Mouse (Mus musculus) stomach, postnatal 0 days (tissue): ENCODE results near the gene Hmx1. TPM values are rescaled to one million over a fixed set of nuclear protein-coding genes. Genes with fewer than 3 reads are reported as not detected.

ENCODE experiments used
- ATAC-seq: fragments of 200-750 bp; cut with Nextera tagmentation; 2 replicates; pipeline ENCODE4 v1.8.0; 2017; ENCODE audit not compliant: low FRiP score, low TSS enrichment
- DNase-seq: peaks from one replicate; pipeline ENCODE4 v3.0.0-alpha.2; 2016; ENCODE audit warnings: low spot score
- H3K27ac ChIP-seq: fragments of 300-500 bp; sonication (generic); replicated peaks from 2 replicates; pipeline ENCODE4 v1.5.1; 2014; ENCODE audit warnings: mild to moderate bottlenecking, control low read depth
- H3K27me3 ChIP-seq: fragments of 300-500 bp; sonication (generic); 2 replicates; pipeline ENCODE4 v1.6.1; 2014; ENCODE audit warnings: low read length; ENCODE audit not compliant: control insufficient read depth, insufficient read depth
- H3K36me3 ChIP-seq: fragments of 300-500 bp; sonication (generic); 2 replicates; pipeline ENCODE4 v1.6.1; 2014; ENCODE audit warnings: low read length, mixed read lengths; ENCODE audit not compliant: control insufficient read depth, insufficient read depth
- H3K4me1 ChIP-seq: fragments of 300-500 bp; sonication (generic); replicated peaks from 2 replicates; pipeline ENCODE4 v1.6.1; 2014; ENCODE audit warnings: antibody characterized with exemption; ENCODE audit not compliant: control insufficient read depth, insufficient read depth
- H3K4me2 ChIP-seq: fragments of 300-500 bp; sonication (generic); replicated peaks from 2 replicates; pipeline ENCODE4 v1.6.1; 2014; ENCODE audit warnings: low read depth, mild to moderate bottlenecking, control low read depth, moderate library complexity
- H3K4me3 ChIP-seq: fragments of 300-500 bp; sonication (generic); 2 replicates; pipeline ENCODE4 v1.5.1; 2014; ENCODE audit warnings: low read depth, low read length, control low read depth
- H3K9ac ChIP-seq: fragments of 300-500 bp; sonication (generic); 2 replicates; pipeline ENCODE4 v1.6.1; 2014; ENCODE audit warnings: mild to moderate bottlenecking, low read length, control low read depth, mixed read lengths
- H3K9me3 ChIP-seq: fragments of 300-500 bp; sonication (generic); 2 replicates; pipeline ENCODE4 v1.6.1; 2016; ENCODE audit warnings: low read length; ENCODE audit not compliant: control insufficient read depth
- CTCF ChIP-seq: IDR thresholded peaks from 2 replicates; pipeline ENCODE4 v1.5.1; 2016; ENCODE audit warnings: antibody characterized with exemption, low read depth, mild to moderate bottlenecking, moderate library complexity
- EP300 ChIP-seq: optimal IDR thresholded peaks from 2 replicates; pipeline ENCODE3; 2016; ENCODE audit warnings: antibody characterized with exemption
- WGBS: fragments of 180-500 bp; shearing (Covaris S2); extraction: QIAGEN DNeasy Blood & Tissue Kit; methylation state at CpG from one replicate; pipeline ENCODE4 v1.1.7; 2014; 5-methylcytosine and 5-hydroxymethylcytosine counted together
- polyA plus RNA-seq: library from polyadenylated mRNA; unstranded; fragments of >200 nt; fragmentation: Nextera tagmentation; extraction: Ambion mirVana; gene quantifications from 2 replicates; pipeline ENCODE4 v1.2.1, GENCODE M21; 2015

Gene Hmx1
- polyA plus RNA-seq, 1 experiment from 2014 or later: not detected

DNA sequence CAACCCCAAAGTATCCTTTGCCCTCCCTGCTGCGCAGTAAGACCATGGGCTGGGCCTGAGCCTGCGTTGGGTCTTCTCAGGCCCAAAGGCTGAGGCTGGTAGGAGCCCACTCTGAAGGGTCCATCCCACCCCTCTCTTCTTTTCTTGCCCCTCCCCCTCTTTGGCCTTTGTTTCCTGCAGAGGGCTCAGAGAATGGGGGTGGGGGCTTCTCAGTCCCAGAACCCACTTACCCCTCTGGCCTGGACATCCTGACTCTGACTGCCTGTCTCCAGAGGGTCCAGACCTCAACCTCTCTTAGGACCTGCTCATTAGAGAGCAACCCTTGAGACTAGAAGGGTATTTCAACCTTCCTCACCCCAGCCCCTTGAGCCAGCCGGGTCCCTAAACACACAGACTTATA is 1.0 kb downstream of the Hmx1 start:
- TF ChIP-seq CTCF (no peak), EP300 (no peak)
- ATAC-seq: no peak
- no peak overlapping the region for H3K9ac ChIP-seq
- 27% methylated on average over 3 of the region's 3 CpGs for WGBS
- DNase-seq: no peak
- H3K27me3 ChIP-seq: peaks cover 66% of the 10 kb centered on the region
- H3K4me1 ChIP-seq: no peaks in the 10 kb centered on the region
- H3K4me2 ChIP-seq: no peak overlapping the region
- H3K9me3 ChIP-seq: peaks cover 3% of the 10 kb centered on the region; the same call in 1 of the 2 replicates
- H3K36me3 ChIP-seq: no peaks in the 10 kb centered on the region
- no peak overlapping the region for H3K4me3 ChIP-seq
- no peak overlapping the region for H3K27ac ChIP-seq

DNA sequence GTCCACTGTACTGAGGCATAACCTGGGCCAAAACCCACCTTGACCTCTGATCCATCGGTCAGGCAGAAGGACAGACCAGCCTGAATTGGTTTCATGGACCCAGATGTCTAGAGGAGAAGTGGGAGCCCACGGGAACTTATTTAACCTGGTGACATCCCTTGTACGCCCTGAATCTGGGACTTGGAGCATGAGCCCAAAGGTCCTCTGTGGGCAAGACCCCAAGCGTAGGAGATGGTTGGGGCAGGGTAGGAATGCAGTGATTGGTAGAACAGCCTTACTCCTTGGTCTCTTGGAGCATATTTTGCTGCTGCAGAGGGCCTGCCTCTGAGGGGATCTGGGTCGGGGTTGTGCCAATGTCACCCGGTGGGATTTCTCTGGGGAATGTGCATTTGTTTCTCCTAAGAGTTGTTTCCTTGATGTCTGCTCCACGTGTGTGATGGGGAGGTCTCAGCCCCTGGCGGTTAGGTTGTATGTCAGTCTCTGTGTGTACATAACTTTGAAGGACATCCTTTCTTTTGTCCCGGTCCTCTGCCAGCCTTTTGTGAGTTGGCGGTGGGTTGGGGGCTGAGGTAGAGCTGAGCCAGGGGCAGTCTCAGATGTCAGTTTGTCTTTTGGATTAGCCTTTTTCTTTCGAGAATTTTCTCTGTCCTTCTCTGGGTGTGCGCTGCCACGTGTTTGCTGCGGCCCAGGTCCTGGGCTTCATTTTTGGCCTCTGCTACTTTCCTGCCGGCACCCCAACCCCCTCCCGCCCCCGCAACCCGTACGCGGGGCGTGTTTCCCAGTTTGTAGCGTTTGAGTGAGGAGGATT is 2.1 kb downstream of the Hmx1 start:
- peaks cover 64% of the 10 kb centered on the region for H3K27me3 ChIP-seq
- WGBS: 7% methylated on average over 22 of the region's 22 CpGs
- H3K4me1 ChIP-seq: no peaks in the 10 kb centered on the region
- peak overlapping the region; percentile 35 for H3K4me3 ChIP-seq
- DNase-seq (no peak), ATAC-seq (no peak)
- H3K4me2 ChIP-seq: no peak overlapping the region; the same call in 1 of the 2 replicates
- no peak overlapping the region for H3K27ac ChIP-seq
- H3K9me3 ChIP-seq: peaks cover 3% of the 10 kb centered on the region; the same call in 1 of the 2 replicates
- H3K36me3 ChIP-seq: no peaks in the 10 kb centered on the region
- no peak overlapping the region for H3K9ac ChIP-seq
- TF ChIP-seq EP300 (no peak), CTCF (no peak)

DNA sequence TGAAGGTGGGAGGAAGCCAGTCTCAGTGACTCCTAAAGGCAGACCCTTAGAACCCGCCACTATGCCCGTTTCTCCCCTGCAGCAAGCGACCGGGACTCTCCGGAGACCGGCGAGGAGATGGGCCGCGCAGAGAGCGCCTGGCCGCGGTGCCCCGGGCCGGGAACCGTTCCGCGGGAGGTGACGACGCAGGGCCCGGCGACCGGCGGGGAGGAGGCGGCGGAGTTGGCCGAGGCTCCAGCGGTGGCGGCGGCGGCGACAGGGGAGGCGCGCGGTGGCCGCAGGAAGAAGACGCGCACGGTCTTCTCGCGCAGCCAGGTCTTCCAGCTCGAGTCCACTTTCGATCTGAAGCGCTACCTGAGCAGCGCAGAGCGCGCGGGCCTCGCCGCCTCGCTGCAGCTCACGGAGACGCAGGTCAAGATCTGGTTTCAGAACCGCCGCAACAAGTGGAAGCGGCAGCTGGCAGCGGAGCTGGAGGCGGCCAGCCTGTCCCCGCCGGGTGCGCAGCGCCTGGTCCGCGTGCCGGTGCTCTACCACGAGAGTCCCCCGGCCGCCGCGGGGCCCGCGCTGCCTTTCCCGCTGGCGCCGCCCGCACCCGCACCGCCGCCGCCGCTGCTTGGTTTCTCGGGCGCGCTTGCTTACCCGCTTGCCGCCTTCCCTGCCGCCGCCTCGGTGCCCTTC is 2.9 kb downstream of the Hmx1 start:
- Histone ChIP-seq H3K4me2 (peak overlapping the region; percentile 55), H3K27me3 (peaks cover 62% of the 10 kb centered on the region), H3K27ac (no peak overlapping the region), H3K4me1 (no peaks in the 10 kb centered on the region), H3K36me3 (no peaks in the 10 kb centered on the region), H3K4me3 (peak overlapping the region; percentile 35), H3K9ac (no peak overlapping the region), H3K9me3 (peaks cover 3% of the 10 kb centered on the region; the same call in 1 of the 2 replicates)
- WGBS: under 1% methylated on average over 76 of the region's 88 CpGs
- DNase-seq (no peak), ATAC-seq (no peak)
- TF ChIP-seq CTCF: no peak
- TF ChIP-seq EP300: no peak

DNA sequence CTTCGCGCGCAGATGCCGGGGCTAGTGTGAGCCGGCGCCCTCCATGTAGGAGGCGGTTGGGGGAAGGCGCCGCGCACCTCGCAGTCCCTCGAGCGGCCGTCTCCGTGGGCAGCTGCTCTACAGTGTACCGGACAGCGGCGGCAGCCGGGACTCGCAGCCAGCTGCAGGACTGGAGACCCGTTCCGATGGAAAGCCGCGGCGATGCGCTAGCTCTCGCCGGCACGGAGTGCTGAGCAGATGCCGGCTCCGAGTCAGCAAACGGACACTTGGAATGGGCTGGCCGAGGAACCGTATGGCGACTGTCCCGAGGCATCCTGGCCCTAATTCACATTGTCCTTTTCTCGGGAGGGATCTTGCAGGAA is 3.4 kb downstream of the Hmx1 start:
- no peak overlapping the region for H3K27ac ChIP-seq
- TF ChIP-seq CTCF (no peak), EP300 (no peak)
- DNase-seq: no peak

DNA sequence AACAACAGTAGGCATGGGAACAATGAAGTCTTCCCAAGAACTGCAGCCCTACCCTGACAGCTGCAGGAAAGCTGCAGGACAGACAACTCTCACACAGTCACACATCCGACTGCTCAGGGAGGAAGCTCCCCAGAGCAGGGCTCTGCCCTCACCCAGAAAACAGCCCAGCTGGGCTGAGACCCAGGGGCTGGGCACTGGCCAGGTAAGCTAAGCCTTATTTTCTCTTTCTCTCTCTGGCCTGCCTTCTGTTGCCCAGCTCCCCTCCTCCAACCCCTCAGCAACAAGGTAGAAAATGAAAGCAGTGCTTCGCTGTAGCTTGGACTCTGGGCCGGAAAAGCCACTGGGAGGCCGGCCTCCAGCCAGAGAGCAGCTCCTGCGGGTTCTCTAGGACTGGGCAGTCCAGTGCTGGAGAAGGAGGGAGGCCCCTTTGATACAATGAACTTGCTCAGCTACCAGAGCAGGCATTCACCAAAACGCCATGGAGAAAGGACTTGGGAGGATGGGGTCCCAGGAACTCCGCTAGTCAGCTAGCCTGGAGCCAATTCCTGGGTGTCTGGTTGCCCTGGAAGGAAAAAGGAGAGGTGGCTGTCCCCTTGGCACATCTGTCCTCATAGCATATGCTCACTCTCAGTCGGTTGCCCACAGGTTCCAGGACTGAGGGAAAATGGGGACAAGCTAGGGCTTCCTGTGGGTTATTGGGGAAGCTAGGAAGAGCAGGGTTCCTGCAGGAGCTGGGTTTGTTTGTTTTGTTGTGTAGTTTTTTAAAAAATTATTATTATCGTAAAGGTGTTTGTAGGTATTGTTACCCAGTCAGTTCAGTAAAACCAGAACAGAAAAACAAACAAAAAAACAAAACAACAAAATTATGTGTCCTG is 6.9 kb downstream of the Hmx1 start:
- no peak for ATAC-seq
- Histone ChIP-seq H3K9me3 (no peaks in the 10 kb centered on the region), H3K4me3 (no peak overlapping the region), H3K27me3 (peaks cover 46% of the 10 kb centered on the region), H3K36me3 (no peaks in the 10 kb centered on the region), H3K27ac (no peak overlapping the region), H3K4me1 (no peaks in the 10 kb centered on the region), H3K9ac (no peak overlapping the region), H3K4me2 (0 out of 2 replicates have a peak overlapping the region, but pooled peaks have one; percentile 1)
- DNase-seq: no peak
- 6% methylated on average over 9 of the region's 9 CpGs for WGBS
- TF ChIP-seq CTCF: no peak
- TF ChIP-seq EP300: no peak

More for the DNA sequence above, 3.4 kb downstream of the Hmx1 start:
- WGBS: under 1% methylated on average over 36 of the region's 37 CpGs
- Histone ChIP-seq H3K36me3 (no peaks in the 10 kb centered on the region), H3K9me3 (peaks cover 3% of the 10 kb centered on the region; the same call in 1 of the 2 replicates), H3K4me1 (no peaks in the 10 kb centered on the region), H3K4me3 (peak overlapping the region; percentile 35), H3K4me2 (peak overlapping the region; percentile 55), H3K27me3 (peaks cover 62% of the 10 kb centered on the region), H3K9ac (no peak overlapping the region)
- no peak for ATAC-seq
